20 mouse cellular contexts compared by ENCODE assay signal in genomic region chr4:85319092-85319491, GRCm38 (mm10).
"Had no signal": no experiment of that assay in that cellular context is flagged by ENCODE, and none has a peak within 500 bp of the region (broad histone marks: within the 10 kb centered on the region; RNA-seq: fewer than 3 reads in every experiment).

No protein-coding gene starts in this region.

- H3K9me3 ChIP-seq: intestine, embryonic 15.5 days; kidney, embryonic 15.5 days; liver, embryonic 13.5 days; neural tube, embryonic 13.5 days had no signal

- H3K4me3 ChIP-seq: intestine, embryonic 15.5 days; kidney, embryonic 15.5 days; left cerebral cortex, adult 2 months; liver, embryonic 13.5 days; myocyte; neural tube, embryonic 13.5 days had no signal

- H3K27ac ChIP-seq: intestine, embryonic 15.5 days; kidney, embryonic 15.5 days; left cerebral cortex, adult 2 months; liver, embryonic 13.5 days; neural tube, embryonic 13.5 days; stomach, postnatal 0 days had no signal

- H3K27me3 ChIP-seq: intestine, embryonic 15.5 days; kidney, embryonic 15.5 days; liver, embryonic 13.5 days; neural tube, embryonic 13.5 days had no signal

- DNase-seq: kidney, adult 11 months; kidney, adult 8-10 months; kidney, postnatal 10 days; kidney, postnatal 36 days; layer of hippocampus, postnatal 36 days; liver, embryonic 13.5 days; lung, adult 2 months; lung, postnatal 14 days; lung, postnatal 4 days; right cerebral cortex, postnatal 14 days; right cerebral cortex, postnatal 4 days; thymus, adult 2 months; thymus, postnatal 14 days; thymus, postnatal 4 days had no signal

- H3K36me3 ChIP-seq: intestine, embryonic 15.5 days; kidney, embryonic 15.5 days; liver, embryonic 13.5 days; neural tube, embryonic 13.5 days had no signal

- ATAC-seq: intestine, embryonic 15.5 days had no signal

- H3K9ac ChIP-seq: intestine, embryonic 15.5 days; kidney, embryonic 15.5 days; liver, embryonic 13.5 days; neural tube, embryonic 13.5 days had no signal

- H3K4me2 ChIP-seq: intestine, embryonic 15.5 days; kidney, embryonic 15.5 days; liver, embryonic 13.5 days; neural tube, embryonic 13.5 days had no signal

- H3K4me1 ChIP-seq: intestine, embryonic 15.5 days; kidney, embryonic 15.5 days; liver, embryonic 13.5 days; neural tube, embryonic 13.5 days had no signal
